Mouse (Mus musculus) forebrain, embryonic 16.5 days (tissue): ENCODE results near the gene Myh15. TPM values are rescaled to one million over a fixed set of nuclear protein-coding genes. Genes with fewer than 3 reads are reported as not detected.

Source experiments
- ATAC-seq: fragments of 200-750 bp; cut with Nextera tagmentation; 2 replicates; pipeline ENCODE4 v1.8.0; 2017; ENCODE audit warnings: mild to moderate bottlenecking, moderate library complexity
- H3K27ac ChIP-seq: fragments of 300-500 bp; sonication (generic); 2 replicates; pipeline ENCODE4 v1.5.1; 2014; ENCODE audit warnings: low read length, control low read depth
- H3K27me3 ChIP-seq: fragments of 300-500 bp; sonication (generic); replicated peaks from 2 replicates; pipeline ENCODE4 v1.6.1; 2014; ENCODE audit warnings: low read length; ENCODE audit not compliant: control insufficient read depth, insufficient read depth
- H3K36me3 ChIP-seq: fragments of 300-500 bp; sonication (generic); 2 replicates; pipeline ENCODE4 v1.6.1; 2014; ENCODE audit not compliant: control insufficient read depth, insufficient read depth
- H3K4me1 ChIP-seq: fragments of 300-500 bp; sonication (generic); replicated peaks from 2 replicates; pipeline ENCODE4 v1.6.1; 2014; ENCODE audit warnings: low read length; ENCODE audit not compliant: control insufficient read depth, insufficient read depth
- H3K4me2 ChIP-seq: fragments of 300-500 bp; sonication (generic); 2 replicates; pipeline ENCODE4 v1.6.1; 2014; ENCODE audit warnings: mild to moderate bottlenecking, low read length, control low read depth
- H3K4me3 ChIP-seq: fragments of 300-500 bp; sonication (generic); replicated peaks from 2 replicates; pipeline ENCODE4 v1.5.1; 2014; ENCODE audit warnings: mild to moderate bottlenecking, low read length, control low read depth
- H3K9ac ChIP-seq: fragments of 300-500 bp; sonication (generic); replicated peaks from 2 replicates; pipeline ENCODE4 v1.6.1; 2014; ENCODE audit warnings: low read depth, low read length, control low read depth
- H3K9me3 ChIP-seq: fragments of 300-500 bp; sonication (generic); 2 replicates; pipeline ENCODE4 v1.6.1; 2016; ENCODE audit warnings: low read length; ENCODE audit not compliant: control insufficient read depth
- WGBS: fragments of 180-500 bp; shearing (Covaris S2); extraction: QIAGEN DNeasy Blood & Tissue Kit; methylation state at CpG from one replicate; pipeline ENCODE4 v1.1.7; 2014; 5-methylcytosine and 5-hydroxymethylcytosine counted together
- polyA plus RNA-seq: library from polyadenylated mRNA; unstranded; fragments of >200 nt; fragmentation: Nextera tagmentation; extraction: Ambion mirVana; gene quantifications from 2 replicates; pipeline ENCODE4 v1.2.1, GENCODE M21; 2015

The Myh15 gene
- polyA plus RNA-seq, 1 experiment from 2014 or later: 0.05 TPM

DNA sequence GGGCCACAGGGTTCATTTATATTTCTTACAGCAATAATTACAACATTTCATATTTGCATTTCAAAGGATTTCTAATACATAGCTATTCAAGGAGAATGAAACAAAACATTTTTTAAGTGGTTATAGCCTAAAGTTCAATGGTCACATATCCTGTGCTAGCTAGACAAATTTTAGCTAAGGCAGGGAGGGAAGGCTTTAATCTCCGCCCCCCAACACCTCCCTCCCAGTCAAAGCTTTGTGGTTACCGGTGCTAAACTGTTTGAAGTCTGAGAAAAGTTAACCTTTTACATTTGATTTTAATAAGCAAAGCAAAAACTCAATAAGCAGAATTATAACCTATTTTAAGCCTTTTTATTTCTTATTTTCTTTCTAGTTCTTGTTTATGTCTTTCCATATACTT lies 98.9 kb downstream of the Myh15 start:
- Histone ChIP-seq H3K36me3 (no peaks in the 10 kb centered on the region), H3K27me3 (no peaks in the 10 kb centered on the region), H3K4me2 (no peak overlapping the region), H3K4me1 (no peaks in the 10 kb centered on the region), H3K4me3 (no peak overlapping the region), H3K27ac (no peak overlapping the region), H3K9ac (no peak overlapping the region), H3K9me3 (no peaks in the 10 kb centered on the region)
- ATAC-seq: no peak
- WGBS: 84% methylated on average over 2 of the region's 2 CpGs

DNA sequence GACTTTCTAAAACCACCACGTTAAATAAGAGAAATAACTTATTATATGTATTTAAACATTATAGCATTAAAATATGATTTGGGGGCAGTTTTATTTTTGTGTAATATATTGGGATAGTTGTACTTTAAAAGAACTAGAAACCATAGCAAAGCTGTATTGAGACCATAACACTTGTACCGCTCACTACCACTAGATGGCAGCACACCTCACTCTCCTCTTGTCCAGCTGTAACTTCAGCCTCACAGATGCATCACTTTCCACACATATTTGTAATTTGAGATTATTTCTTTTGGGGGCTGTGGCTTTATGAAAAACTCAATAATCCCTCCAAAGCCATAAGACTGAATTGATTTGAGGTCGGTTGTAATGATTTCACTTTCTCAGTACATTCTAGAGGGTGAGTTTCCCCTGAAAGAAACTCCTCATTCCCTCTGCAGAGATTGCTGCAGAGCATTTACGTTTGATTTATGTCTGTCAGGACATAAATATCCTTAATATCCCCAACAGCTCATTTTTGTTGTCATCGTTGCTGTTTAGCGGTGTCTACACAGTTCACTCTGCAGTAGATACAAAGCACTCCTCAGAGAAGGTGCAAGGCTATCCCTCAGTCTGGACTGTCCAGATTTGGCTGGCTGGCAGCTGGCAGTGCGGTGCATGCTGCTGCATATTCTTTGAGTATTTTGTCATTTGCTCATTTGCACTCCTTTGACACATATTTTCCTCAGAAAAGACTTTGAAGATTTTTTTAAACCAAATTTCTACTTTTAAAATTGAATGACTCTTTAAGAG lies 107.3 kb downstream of the Myh15 start:
- ATAC-seq: peak; percentile 84
- H3K4me2 ChIP-seq: no peak overlapping the region
- 43% methylated on average over 7 of the region's 7 CpGs for WGBS
- no peaks in the 10 kb centered on the region for H3K9me3 ChIP-seq
- no peaks in the 10 kb centered on the region for H3K36me3 ChIP-seq
- H3K4me1 ChIP-seq: no peaks in the 10 kb centered on the region
- H3K9ac ChIP-seq: no peak overlapping the region
- H3K27me3 ChIP-seq: no peaks in the 10 kb centered on the region
- H3K27ac ChIP-seq: no peak overlapping the region
- no peak overlapping the region for H3K4me3 ChIP-seq

DNA sequence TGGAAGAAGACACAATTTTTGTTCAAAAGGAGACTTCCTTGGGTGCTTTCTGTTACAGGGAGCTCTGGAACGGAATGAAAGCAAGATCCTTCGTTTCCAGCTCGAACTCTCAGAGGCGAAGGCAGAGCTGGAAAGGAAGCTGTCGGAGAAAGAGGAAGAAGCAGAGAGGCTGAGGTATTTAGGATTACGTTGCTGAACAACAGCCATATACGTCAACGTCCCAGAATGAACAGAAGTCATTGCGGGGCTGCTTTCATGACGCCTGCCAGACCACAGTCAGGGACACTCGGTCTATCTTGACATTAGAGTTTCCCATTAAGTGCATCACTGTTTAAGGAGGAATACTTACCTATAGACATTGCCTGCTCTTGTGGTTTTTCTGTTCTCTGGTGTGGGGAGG lies 108.4 kb downstream of the Myh15 start:
- H3K9ac ChIP-seq: no peak overlapping the region
- H3K4me1 ChIP-seq: no peaks in the 10 kb centered on the region
- 89% methylated on average over 11 of the region's 11 CpGs for WGBS
- no peaks in the 10 kb centered on the region for H3K36me3 ChIP-seq
- no peaks in the 10 kb centered on the region for H3K9me3 ChIP-seq
- no peaks in the 10 kb centered on the region for H3K27me3 ChIP-seq
- no peak overlapping the region for H3K4me2 ChIP-seq
- H3K4me3 ChIP-seq: no peak overlapping the region
- no peak for ATAC-seq
- no peak overlapping the region for H3K27ac ChIP-seq

DNA sequence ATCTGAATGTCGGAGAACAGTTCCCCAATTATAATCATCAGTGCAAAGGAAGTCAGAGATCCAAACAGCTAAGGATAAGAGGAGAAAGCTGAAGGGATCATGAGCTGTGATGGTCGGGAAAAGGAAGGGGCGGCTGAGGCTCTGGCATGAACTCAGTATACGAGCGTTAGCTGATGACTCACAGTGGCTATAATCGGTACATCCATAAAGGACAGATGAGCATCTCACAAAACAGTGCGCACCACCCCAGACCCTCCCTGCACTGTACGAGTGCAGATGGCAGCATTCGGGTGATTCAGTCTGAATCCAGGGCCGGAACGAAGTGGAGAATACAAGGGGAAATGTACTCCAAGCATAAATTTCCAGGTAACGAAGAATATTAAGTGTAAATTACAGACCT lies 110.0 kb downstream of the Myh15 start:
- whole genome bisulfite sequencing: 87% methylated on average over 12 of the region's 12 CpGs
- H3K27me3 ChIP-seq: no peaks in the 10 kb centered on the region
- no peak overlapping the region for H3K4me2 ChIP-seq
- no peak overlapping the region for H3K9ac ChIP-seq
- no peaks in the 10 kb centered on the region for H3K36me3 ChIP-seq
- no peak overlapping the region for H3K27ac ChIP-seq
- H3K4me3 ChIP-seq: no peak overlapping the region
- H3K9me3 ChIP-seq: no peaks in the 10 kb centered on the region
- ATAC-seq: no peak
- H3K4me1 ChIP-seq: no peaks in the 10 kb centered on the region

DNA sequence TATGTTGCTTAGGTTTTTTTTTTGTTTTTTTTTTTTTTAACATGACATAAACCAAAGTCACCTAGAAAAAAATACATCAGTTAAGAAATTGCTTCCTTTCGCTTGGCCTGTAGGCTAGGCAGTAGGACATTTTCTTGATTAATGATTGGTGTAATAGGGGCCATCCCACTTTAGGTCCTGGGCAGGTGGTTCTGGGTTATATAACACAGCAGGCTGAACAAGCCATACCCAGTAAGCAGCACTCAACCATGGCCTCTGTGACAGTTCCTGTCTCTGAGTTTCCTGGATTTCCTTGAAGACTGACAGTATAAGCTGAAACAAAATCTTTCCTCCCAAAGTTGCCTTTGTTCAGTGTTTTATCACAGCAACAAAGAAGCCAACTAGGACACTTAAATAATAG lies 117.8 kb downstream of the Myh15 start:
- 100% methylated on average over 1 of the region's 1 CpGs for WGBS
- H3K36me3 ChIP-seq: no peaks in the 10 kb centered on the region
- ATAC-seq: no peak
- no peaks in the 10 kb centered on the region for H3K9me3 ChIP-seq
- H3K4me2 ChIP-seq: no peak overlapping the region
- no peak overlapping the region for H3K9ac ChIP-seq
- no peaks in the 10 kb centered on the region for H3K27me3 ChIP-seq
- no peak overlapping the region for H3K27ac ChIP-seq
- 0 out of 2 replicates have a peak, but pooled peaks cover 3% of the 10 kb centered on the region for H3K4me1 ChIP-seq
- no peak overlapping the region for H3K4me3 ChIP-seq

DNA sequence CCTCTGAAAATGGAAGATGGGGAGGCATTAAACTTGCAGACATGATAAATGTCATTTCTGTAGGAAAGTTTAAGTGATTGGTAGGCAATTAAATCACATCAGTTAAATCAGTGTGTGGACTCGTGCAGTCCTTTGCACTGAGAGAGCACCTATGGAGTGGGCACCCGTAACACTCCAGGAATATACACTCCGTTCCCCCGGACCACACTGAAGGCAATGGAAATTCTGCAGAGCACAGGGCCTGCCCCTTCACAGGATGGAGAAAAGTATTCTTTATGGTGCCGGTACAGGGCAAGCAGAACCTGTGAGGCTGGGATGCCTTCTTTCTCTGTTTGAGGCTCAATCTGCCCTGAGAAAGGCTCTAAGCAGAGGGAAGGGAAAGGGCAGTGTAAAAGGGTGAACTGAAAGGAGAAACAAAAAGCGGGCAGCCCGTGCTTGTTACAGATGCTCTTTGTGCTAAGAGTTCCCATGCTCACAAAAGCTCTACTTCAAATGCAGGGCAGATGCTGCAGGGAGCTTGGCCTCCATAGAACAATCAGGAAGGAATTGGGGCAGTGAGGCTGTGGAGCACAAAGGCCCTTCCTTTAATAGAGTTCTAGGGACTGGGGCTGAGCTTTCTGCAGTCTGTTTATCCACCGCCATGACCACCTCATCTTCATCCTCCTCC lies 118.6 kb downstream of the Myh15 start:
- H3K4me3 ChIP-seq: no peak overlapping the region
- no peak overlapping the region for H3K9ac ChIP-seq
- H3K27me3 ChIP-seq: no peaks in the 10 kb centered on the region
- no peak overlapping the region for H3K27ac ChIP-seq
- ATAC-seq: peak; percentile 70
- H3K36me3 ChIP-seq: no peaks in the 10 kb centered on the region
- no peaks in the 10 kb centered on the region for H3K9me3 ChIP-seq
- 50% methylated on average over 8 of the region's 8 CpGs for WGBS
- H3K4me2 ChIP-seq: no peak overlapping the region
- 0 out of 2 replicates have a peak, but pooled peaks cover 3% of the 10 kb centered on the region for H3K4me1 ChIP-seq

DNA sequence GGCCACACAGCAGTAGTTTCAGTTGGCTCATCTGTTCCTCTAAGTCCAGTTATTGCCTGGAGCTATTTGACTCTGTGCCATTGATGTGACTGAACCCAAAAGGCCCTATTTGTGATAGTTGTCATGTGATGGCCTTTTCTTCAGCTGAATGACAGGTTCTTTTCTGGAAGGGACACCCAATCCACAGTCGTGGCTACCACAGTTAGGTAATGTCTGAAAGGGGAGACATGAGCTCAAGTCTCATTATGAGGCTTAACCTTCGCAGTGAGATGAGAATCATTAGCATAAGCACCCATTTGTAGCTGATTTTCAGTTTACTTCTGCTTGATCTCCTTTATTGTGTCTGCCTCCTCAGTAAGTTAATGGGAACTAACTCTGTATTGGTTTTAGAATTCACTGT lies 136.2 kb downstream of the Myh15 start:
- H3K27ac ChIP-seq: peak overlapping the region; percentile 58
- no peaks in the 10 kb centered on the region for H3K36me3 ChIP-seq
- no peaks in the 10 kb centered on the region for H3K9me3 ChIP-seq
- no peak overlapping the region for H3K4me3 ChIP-seq
- no peaks in the 10 kb centered on the region for H3K27me3 ChIP-seq
- H3K4me2 ChIP-seq: no peak overlapping the region
- WGBS: 11% methylated on average over 2 of the region's 2 CpGs
- no peak overlapping the region for H3K9ac ChIP-seq
- H3K4me1 ChIP-seq: no peaks in the 10 kb centered on the region
- peak; percentile 94 for ATAC-seq

DNA sequence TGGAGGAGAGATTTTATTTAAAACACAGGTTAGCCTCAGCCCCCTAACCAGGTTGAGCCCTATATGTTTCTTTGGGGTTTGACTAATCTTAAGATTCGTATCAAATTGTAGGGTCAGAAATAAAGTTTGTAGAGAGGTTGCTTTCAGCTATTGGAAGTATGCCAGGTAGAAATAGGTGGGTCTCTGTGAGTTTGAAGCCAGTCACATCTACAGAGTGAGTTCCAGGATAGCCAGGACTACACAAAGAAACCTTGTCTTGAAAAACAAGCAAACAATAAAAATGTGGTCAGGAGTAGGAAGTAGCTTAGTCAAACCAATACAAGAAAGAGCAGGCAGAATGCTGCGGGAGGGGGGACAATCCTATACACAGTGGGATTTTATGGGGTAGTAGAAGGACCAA lies 136.7 kb downstream of the Myh15 start:
- Histone ChIP-seq H3K4me2 (no peak overlapping the region), H3K27me3 (no peaks in the 10 kb centered on the region), H3K9me3 (no peaks in the 10 kb centered on the region), H3K4me1 (no peaks in the 10 kb centered on the region), H3K36me3 (no peaks in the 10 kb centered on the region), H3K9ac (no peak overlapping the region), H3K4me3 (no peak overlapping the region), H3K27ac (no peak overlapping the region)
- WGBS: 39% methylated on average over 2 of the region's 2 CpGs
- ATAC-seq: peak; percentile 37

DNA sequence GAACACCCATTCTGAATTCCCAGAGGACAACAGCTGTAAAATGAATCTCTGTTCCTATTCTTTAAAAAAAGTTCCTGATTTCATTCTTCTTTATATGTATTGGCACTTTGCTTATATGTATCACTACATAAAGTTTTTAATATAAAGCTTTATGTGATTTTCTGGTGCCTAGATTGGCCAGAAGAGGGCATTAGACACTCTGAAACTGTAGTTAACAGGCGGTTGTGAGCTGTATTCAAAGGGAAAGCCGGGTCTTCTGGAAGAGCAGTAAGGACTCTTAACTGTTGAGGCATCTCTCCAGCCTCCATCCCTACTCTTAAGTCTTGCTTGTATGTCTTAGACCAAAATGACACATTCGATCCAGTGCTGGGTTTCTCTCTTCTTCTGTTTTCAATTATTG lies 139.0 kb downstream of the Myh15 start:
- Histone ChIP-seq H3K36me3 (no peaks in the 10 kb centered on the region), H3K27ac (no peak overlapping the region), H3K9ac (no peak overlapping the region), H3K4me2 (no peak overlapping the region), H3K4me1 (no peaks in the 10 kb centered on the region), H3K9me3 (no peaks in the 10 kb centered on the region), H3K27me3 (no peaks in the 10 kb centered on the region), H3K4me3 (no peak overlapping the region)
- ATAC-seq: no peak
- WGBS: 58% methylated on average over 3 of the region's 3 CpGs
